Mouse (Mus musculus) olfactory bulb, adult 2 months (tissue): ENCODE measurements around the gene Krt14.

Experiments used
- CTCF ChIP-seq: fragments of 200-500 bp; IDR thresholded peaks from 2 replicates; pipeline ENCODE4 v1.5.1; 2012; ENCODE audit warnings: low read depth, mild to moderate bottlenecking, low read length, moderate library complexity; ENCODE audit not compliant: insufficient read depth
- POLR2A ChIP-seq: fragments of 200-500 bp; IDR thresholded peaks from 2 replicates; pipeline ENCODE4 v1.6.1; 2012; ENCODE audit warnings: mild to moderate bottlenecking, low read depth, low read length, moderate library complexity; ENCODE audit not compliant: insufficient read depth

GRCm38 (mm10) chr11:100198666-100199065, 8.7 kb downstream of the Krt14 start:
- no peak for TF ChIP-seq CTCF
- no peak for TF ChIP-seq POLR2A
